Mouse (Mus musculus) kidney, embryonic 15.5 days (tissue): Measurements from ENCODE around the gene Tuba1b. TPM values are rescaled to one million over a fixed set of nuclear protein-coding genes. Genes with fewer than 3 reads are reported as not detected.
"Not testable (repeated sequence)": the region's sequence is repeated elsewhere in the genome, so short reads cannot be mapped to it uniquely, and the experiment has no call there.

ENCODE experiments used
- ATAC-seq: fragments of 200-750 bp; cut with Nextera tagmentation; replicated peaks from 2 replicates; pipeline ENCODE4 v1.8.0; 2017; ENCODE audit warnings: moderate TSS enrichment; ENCODE audit not compliant: low FRiP score
- H3K27ac ChIP-seq: fragments of 300-500 bp; sonication (generic); 2 replicates; pipeline ENCODE4 v1.5.1; 2015; ENCODE audit warnings: mild to moderate bottlenecking, inconsistent platforms
- H3K27me3 ChIP-seq: fragments of 300-500 bp; sonication (generic); 2 replicates; pipeline ENCODE4 v1.6.1; 2015; ENCODE audit warnings: inconsistent platforms
- H3K36me3 ChIP-seq: fragments of 300-500 bp; sonication (generic); 2 replicates; pipeline ENCODE4 v1.6.1; 2015; ENCODE audit warnings: inconsistent platforms
- H3K4me1 ChIP-seq: fragments of 300-500 bp; sonication (generic); 2 replicates; pipeline ENCODE4 v1.6.1; 2015; ENCODE audit warnings: inconsistent platforms
- H3K4me2 ChIP-seq: fragments of 300-500 bp; sonication (generic); 2 replicates; pipeline ENCODE4 v1.6.1; 2015; ENCODE audit warnings: moderate library complexity, mild to moderate bottlenecking, inconsistent platforms
- H3K4me3 ChIP-seq: fragments of 300-500 bp; sonication (generic); replicated peaks from 2 replicates; pipeline ENCODE4 v1.5.1; 2015; ENCODE audit warnings: mild to moderate bottlenecking, inconsistent platforms
- H3K9ac ChIP-seq: fragments of 300-500 bp; sonication (generic); 2 replicates; pipeline ENCODE4 v1.6.1; 2015; ENCODE audit warnings: mild to moderate bottlenecking, inconsistent platforms
- H3K9me3 ChIP-seq: fragments of 300-500 bp; sonication (generic); replicated peaks from 2 replicates; pipeline ENCODE4 v1.6.1; 2016; ENCODE audit warnings: inconsistent platforms
- WGBS: fragments of 180-500 bp; shearing (Covaris S2); methylation state at CpG from one replicate; pipeline ENCODE4 v1.1.7; 2015; ENCODE audit warnings: mixed read lengths; 5-methylcytosine and 5-hydroxymethylcytosine counted together
- polyA plus RNA-seq: library from polyadenylated mRNA; unstranded; fragments of >200 nt; fragmentation: Nextera tagmentation; extraction: Ambion mirVana; gene quantifications from 2 replicates; pipeline ENCODE4 v1.2.1, GENCODE M21; 2015

The Tuba1b gene
- 1,698 and 1,797 TPM in 2 replicates for polyA plus RNA-seq

DNA sequence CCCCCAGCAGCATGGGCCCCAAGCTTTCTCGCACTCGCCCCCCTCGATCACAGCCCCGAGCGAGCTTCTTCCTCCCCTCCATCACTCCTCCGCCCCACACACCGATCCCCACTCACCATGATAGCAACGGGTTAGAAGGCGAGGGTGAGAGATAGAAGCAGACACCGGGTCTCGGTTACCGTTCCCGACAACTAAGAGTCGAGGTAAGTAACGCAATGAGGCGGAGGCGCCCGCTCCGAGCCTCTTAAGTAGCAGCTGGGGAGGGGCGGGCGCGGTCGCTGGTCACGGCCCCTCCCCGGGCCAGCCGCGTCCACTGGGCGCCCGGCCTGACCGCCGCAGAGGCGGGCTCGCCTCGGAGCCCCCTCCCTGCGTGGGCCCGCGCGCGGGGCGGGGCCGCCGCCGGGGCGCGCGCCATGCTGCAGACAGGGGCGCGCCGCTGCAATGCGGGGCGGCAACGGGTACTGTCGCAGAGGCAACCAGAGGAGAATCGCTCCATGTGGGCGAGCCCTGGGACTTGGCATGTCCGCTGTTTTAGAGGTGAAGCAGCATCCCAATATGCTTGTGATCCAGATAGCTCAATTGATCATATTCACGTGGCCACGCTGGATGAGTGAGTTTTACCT is at the start of gene Tuba1b:
Tuba1b (minus strand) TSS at position 349 of the 623 bp plus-strand sequence.
- under 1% methylated on average over 58 of the region's 58 CpGs for WGBS
- peak within 1 kb of the TSS; percentile 87 for H3K9ac ChIP-seq

DNA sequence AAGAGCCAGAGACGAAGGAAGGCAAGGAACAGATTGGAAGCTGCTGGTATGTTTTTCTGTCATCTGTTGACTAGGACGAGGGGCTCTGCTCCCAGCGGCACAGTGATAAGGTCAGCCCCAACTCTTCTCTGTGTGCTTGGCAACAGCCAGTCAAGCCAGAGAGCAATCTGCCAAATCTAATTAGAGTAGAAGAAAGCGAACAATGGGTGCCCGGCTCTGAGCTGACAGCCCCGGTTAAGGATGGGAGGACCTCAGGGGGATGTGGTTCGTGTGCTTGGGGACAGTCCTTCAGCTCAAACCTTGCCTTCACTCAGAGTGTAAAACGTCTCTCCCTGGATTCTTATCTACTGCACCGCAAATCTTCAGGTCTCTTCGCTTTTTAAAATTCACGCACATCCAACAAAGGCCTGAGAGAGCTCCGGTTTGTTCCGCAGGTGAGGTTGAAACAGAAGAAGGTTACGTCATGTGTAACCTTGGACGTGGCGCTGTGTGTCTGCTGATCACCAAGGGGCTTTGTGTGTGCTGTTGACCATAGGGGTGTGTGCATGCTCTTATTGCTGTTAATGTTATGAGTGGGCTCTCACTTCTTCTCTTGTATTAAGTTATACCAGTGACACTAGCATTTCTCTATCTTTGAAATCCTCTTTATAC is 49.2 kb upstream of the Tuba1b start:
- no peak for ATAC-seq
- H3K36me3 ChIP-seq = no peaks in the 10 kb centered on the region
- H3K27ac ChIP-seq = no peak overlapping the region
- H3K27me3 ChIP-seq = no peaks in the 10 kb centered on the region
- no peaks in the 10 kb centered on the region for H3K9me3 ChIP-seq
- H3K4me3 ChIP-seq = no peak overlapping the region
- no peak overlapping the region for H3K9ac ChIP-seq
- WGBS = 56% methylated on average over 16 of the region's 16 CpGs
- H3K4me1 ChIP-seq = peaks cover 35% of the 10 kb centered on the region
- H3K4me2 ChIP-seq = no peak overlapping the region

More for the DNA sequence above, at the start of gene Tuba1b:
- H3K4me1 ChIP-seq = peaks cover 20% of the 10 kb centered on the region
- ATAC-seq = peak; percentile 98
- no peaks in the 10 kb centered on the region for H3K9me3 ChIP-seq
- peak within 1 kb of the TSS; percentile 99 for H3K27ac ChIP-seq
- peak within 1 kb of the TSS; percentile 77 for H3K4me3 ChIP-seq
- no peaks in the 10 kb centered on the region for H3K27me3 ChIP-seq
- peak within 1 kb of the TSS; percentile 88 for H3K4me2 ChIP-seq
- H3K36me3 ChIP-seq = peaks cover 12% of the 10 kb centered on the region

DNA sequence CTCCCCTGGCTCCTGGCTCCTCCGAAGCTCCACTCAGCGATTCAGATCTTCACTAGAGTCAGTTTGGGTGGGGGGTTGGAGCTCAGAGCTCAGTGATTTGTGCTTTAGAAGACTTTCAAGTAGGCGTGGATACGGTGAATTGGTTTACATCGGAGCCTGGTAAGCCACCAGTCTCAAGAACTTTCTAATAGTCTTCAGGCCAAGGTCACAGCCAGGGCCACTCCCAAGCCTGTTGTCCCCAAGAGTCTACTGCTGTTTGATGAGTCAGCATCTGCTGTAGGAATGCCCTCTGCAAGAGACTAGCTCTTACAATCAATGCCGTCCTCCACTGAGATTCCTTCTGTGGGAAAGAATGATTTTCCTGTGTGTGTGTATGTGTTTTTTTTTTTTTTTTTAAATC is 47.7 kb upstream of the Tuba1b start:
- no peak overlapping the region for H3K4me2 ChIP-seq
- no peaks in the 10 kb centered on the region for H3K27me3 ChIP-seq
- H3K9ac ChIP-seq = no peak overlapping the region
- H3K9me3 ChIP-seq = no peaks in the 10 kb centered on the region
- ATAC-seq = no peak
- no peaks in the 10 kb centered on the region for H3K36me3 ChIP-seq
- H3K4me1 ChIP-seq = peaks cover 40% of the 10 kb centered on the region
- 82% methylated on average over 6 of the region's 6 CpGs for WGBS
- H3K4me3 ChIP-seq = no peak overlapping the region
- no peak overlapping the region for H3K27ac ChIP-seq

DNA sequence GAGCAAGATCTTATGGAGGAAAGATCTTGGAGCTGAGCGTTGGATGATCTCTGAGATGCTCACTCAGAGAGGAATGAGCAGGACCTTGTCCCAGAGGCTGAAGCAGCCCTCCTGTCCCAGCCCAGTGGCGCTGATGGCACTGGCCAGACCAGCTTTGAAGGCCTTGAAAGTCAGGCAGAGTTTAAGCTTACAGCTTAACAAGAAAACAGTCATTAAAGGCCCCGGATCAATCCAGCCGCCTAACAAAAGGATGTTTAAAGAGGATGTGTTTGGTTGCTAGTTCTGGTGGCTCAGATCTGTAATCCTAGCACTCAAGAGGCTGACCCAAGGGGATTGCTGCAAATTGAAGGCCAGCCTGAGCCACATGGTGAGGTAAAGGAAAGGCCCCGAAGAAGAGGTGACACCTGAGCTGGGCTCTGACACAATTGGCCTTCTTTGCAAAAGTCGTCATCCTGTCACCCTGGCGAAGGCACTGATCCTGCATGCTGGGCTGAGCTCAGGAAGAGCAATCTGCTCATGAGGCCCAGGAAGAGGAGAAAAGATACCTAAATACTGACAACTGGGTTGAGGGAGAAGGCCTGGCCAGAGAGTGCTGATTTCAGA is 45.7 kb upstream of the Tuba1b start:
- WGBS = 41% methylated on average over 7 of the region's 7 CpGs
- Histone ChIP-seq H3K36me3 (no peaks in the 10 kb centered on the region), H3K9ac (no peak overlapping the region), H3K9me3 (no peaks in the 10 kb centered on the region), H3K4me3 (no peak overlapping the region), H3K4me2 (no peak overlapping the region), H3K27me3 (no peaks in the 10 kb centered on the region), H3K4me1 (peaks cover 28% of the 10 kb centered on the region), H3K27ac (no peak overlapping the region)
- no peak for ATAC-seq

DNA sequence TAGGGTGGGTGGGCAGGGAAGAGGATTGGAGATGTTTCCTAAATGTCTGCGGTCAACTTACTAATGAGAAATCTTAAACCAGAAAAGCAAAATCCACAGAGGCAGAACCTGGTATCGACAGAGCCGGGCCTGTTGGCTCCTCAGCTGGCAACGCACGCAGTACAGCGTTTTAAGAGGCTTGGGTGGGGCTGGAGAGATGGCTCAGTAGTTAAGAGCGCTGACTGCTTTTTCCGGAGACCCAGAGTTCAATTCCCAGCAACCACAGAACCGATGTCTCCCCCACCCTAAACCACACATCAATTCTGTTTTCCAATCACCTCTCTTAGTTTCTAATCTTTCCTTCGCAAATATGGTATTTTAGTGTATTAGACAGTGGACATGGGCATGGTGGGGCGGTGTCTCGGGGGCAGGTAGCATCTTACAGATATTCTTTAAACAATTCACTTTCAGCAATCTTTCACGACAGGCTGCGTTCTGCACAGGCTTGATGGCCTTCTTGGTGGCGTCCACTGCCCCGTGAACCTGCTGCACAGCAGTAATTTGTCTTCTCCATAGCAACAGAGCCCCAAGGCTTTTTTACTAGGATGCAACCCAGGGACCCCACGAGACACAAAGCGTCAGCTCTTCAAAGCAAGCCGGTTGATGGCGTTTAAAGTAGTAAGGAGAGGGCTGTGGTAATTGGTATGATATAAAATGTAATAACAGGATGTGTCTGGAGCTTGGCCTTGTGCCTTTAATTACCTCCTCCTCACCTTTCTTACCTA is 44.2 kb upstream of the Tuba1b start:
- H3K4me1 ChIP-seq = peaks cover 24% of the 10 kb centered on the region
- no peaks in the 10 kb centered on the region for H3K27me3 ChIP-seq
- H3K36me3 ChIP-seq = no peaks in the 10 kb centered on the region
- no peaks in the 10 kb centered on the region for H3K9me3 ChIP-seq
- H3K9ac ChIP-seq = no peak overlapping the region
- no peak overlapping the region for H3K4me2 ChIP-seq
- WGBS = 49% methylated on average over 20 of the region's 20 CpGs
- no peak overlapping the region for H3K4me3 ChIP-seq
- H3K27ac ChIP-seq = no peak overlapping the region
- no peak for ATAC-seq

DNA sequence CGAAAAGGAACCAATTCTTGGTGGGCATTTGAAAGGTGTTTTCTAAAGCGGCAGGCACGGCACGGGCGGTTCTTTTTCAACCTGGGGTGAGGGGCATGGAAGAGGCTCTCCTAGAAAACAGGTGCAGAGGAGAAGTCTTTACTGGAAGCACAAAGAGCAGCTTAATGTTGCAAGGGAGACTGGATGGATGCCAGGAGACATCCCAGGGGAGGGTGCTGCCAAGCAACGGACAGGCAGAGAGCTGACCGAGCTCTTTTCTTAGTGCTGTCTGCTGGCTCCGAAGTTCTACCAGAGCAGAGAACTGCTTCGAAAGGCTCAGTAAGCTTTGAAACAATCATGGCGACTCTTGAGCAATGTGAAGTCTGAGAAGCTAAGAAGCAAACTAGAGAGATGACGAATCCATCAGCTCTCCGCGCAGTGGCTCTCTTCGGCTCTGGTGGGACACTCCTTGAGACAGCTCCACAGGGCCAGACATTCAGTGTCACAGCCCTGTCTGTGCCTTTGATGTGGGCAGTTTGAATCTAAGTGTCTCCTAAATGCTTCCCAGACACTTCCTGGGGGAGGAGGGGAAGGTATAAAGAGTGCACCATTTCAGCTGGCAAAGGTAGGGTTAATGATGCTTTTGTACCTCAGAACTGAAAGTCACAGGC is 43.5 kb upstream of the Tuba1b start:
- H3K9me3 ChIP-seq = no peaks in the 10 kb centered on the region
- H3K27me3 ChIP-seq = no peaks in the 10 kb centered on the region
- peak overlapping the region; percentile 34 for H3K4me2 ChIP-seq
- H3K4me1 ChIP-seq = peaks cover 31% of the 10 kb centered on the region
- 48% methylated on average over 14 of the region's 14 CpGs for WGBS
- no peak overlapping the region for H3K9ac ChIP-seq
- H3K27ac ChIP-seq = peak overlapping the region; percentile 41; the same call in 1 of the 2 replicates
- H3K36me3 ChIP-seq = no peaks in the 10 kb centered on the region
- no peak overlapping the region for H3K4me3 ChIP-seq
- ATAC-seq = no peak

DNA sequence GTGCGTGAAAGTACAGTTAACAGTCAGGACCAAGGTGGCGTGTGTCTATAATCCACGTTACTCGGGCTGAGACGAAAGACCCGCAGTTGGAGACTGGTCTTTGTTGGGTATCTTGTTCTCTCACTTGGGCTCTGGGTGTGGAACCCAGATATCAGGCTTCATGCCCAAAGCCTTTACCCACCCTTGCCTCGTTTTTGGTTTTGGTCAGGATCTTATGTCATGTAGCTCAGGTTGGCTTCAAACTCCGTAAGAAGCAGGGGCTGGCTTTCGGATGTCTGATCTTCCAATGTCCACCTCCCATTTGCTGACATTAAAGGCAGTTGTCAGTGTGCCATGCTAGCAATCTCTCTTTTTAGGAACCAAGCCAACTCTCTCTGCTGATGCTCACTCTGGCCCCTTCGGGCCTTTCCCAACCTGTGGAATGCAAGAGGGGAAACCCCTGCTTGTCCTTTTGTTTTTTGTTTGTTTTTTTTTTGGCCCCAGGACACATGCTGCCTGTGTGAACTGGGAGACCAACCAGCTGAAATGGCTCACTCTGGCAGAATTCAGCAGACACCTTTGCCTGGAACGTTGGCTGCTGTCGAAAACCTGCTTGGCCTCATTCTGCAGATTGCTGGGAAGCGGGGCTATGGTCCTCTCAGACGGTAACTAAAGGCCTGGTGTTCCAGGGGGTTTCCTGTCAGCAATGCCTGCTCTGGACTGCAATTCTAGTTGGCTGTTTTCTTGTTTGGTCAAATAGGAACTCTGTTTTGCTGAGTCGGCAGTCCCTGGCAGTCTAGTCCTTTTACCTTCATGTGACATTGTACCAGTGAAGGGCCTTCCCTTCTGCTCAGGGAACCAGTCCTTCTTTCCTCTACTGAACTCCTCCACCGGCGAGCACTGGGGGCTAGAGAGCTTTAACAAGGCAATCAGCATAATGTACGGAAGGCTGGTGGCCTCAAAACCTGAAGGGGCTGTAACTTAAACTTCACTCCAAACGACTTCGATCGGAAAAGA is 42.7 kb upstream of the Tuba1b start:
- H3K4me3 ChIP-seq = no peak overlapping the region
- no peak overlapping the region for H3K9ac ChIP-seq
- H3K27ac ChIP-seq = peak overlapping the region; percentile 41
- H3K27me3 ChIP-seq = no peaks in the 10 kb centered on the region
- peaks cover 33% of the 10 kb centered on the region for H3K4me1 ChIP-seq
- no peaks in the 10 kb centered on the region for H3K9me3 ChIP-seq
- 64% methylated on average over 21 of the region's 21 CpGs for WGBS
- no peak for ATAC-seq
- peak overlapping the region; percentile 34; the same call in 1 of the 2 replicates for H3K4me2 ChIP-seq
- no peaks in the 10 kb centered on the region for H3K36me3 ChIP-seq

DNA sequence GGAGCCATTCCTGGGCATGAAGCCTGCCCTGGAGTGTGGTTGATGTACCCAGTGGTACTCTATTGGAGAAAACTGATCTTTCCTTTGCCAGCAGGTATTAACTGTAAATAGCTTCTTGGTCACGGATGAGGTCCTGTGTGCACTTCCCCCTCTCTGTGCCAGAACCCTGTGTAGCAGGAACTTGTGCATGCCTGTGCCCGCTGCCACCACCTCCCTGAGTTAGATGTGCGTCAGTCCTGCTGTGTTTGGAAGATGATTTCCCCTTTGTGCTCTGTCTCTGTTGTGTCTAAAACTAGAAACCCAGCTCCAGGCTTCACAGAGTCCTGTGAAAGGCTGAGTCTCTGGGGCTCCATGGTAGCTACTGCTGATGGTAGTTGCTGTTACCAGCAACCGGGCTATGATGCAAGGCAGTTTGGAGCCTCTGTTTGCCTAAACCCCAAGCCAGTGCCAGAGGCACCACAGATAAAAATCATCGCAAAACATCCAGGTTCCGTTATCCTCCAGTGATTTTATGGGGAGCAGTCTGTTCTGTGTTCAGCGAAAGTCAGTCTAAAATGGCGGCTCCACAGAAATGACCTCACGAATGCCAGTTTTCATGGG is 38.8 kb upstream of the Tuba1b start:
- H3K36me3 ChIP-seq = no peaks in the 10 kb centered on the region
- 62% methylated on average over 9 of the region's 9 CpGs for WGBS
- peaks cover 47% of the 10 kb centered on the region for H3K4me1 ChIP-seq
- peak overlapping the region; percentile 34 for H3K4me2 ChIP-seq
- H3K4me3 ChIP-seq = no peak overlapping the region
- no peaks in the 10 kb centered on the region for H3K9me3 ChIP-seq
- H3K27ac ChIP-seq = peak overlapping the region; percentile 86
- peak; percentile 47; the same call in 1 of the 2 replicates for ATAC-seq
- no peaks in the 10 kb centered on the region for H3K27me3 ChIP-seq
- no peak overlapping the region for H3K9ac ChIP-seq

DNA sequence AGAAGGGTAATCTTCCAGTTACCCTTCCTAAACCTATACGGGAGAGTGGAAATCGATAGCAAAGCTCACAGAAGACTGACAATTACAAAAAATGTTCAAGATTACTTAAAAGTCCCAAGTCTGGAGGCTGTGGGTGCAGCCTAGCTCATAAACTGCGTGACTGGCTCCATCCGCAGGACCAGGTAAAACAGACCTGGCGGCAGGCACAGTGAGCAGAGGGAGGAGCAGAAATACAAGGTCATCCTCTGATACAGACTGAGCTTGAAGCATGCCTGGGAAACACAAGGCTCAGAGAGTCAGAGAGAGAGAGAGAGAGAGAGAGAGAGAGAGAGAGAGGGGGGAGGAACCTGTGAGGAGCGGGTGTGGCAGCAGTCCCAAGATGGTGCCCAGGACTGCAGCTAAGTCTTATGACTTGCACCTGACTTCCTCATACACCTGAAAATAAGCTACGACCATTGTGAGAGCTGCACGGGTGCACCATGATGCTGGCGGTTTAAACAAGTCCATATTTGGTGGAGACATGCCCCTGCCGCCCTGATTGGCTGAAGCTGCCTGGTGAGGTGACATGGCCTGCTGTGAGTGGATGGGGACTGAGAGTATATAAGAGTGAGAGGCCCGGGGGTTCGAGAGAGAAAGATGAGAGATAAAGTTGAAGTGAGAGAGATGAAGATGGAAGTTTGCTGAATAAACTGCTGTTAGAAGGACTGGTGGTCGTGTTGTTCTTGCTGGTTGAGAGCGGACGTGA is 37.4 kb upstream of the Tuba1b start:
- not testable (repeated sequence) for H3K4me2 ChIP-seq, ATAC-seq, H3K36me3 ChIP-seq, H3K9ac ChIP-seq, H3K9me3 ChIP-seq, H3K27me3 ChIP-seq, H3K4me3 ChIP-seq
- Histone ChIP-seq H3K4me1 (peaks cover 34% of the 10 kb centered on the region), H3K27ac (peak overlapping the region; percentile 34; the same call in 1 of the 2 replicates)
- 74% methylated on average over 15 of the region's 15 CpGs for WGBS

DNA sequence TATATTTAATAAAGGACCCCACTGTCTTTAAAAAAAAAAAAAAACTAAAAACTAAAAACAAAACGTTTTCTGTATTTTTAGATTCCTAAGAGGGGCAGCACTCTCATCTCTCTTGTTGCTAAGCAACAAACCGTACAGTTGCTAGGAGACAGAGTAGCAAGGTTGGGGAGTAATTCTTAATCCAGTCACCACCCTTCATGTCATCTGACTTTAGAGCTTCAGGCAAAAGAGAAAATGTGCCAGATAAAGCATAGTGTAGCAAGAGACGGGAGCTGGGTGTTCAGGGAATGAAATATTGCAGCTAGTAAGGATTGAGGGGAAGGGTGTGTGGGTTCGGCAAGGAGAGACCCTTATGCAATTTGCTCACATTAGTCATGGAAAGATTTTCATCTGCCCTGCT is 36.7 kb upstream of the Tuba1b start:
- Histone ChIP-seq H3K4me2 (no peak overlapping the region), H3K27me3 (no peaks in the 10 kb centered on the region), H3K4me3 (no peak overlapping the region), H3K9ac (no peak overlapping the region), H3K9me3 (no peaks in the 10 kb centered on the region), H3K36me3 (no peaks in the 10 kb centered on the region), H3K27ac (peak overlapping the region; percentile 34; the same call in 1 of the 2 replicates), H3K4me1 (peaks cover 34% of the 10 kb centered on the region)
- 34% methylated on average over 4 of the region's 4 CpGs for WGBS
- no peak for ATAC-seq
